16 mouse cellular contexts compared by ENCODE assay signal in genomic region chr5:77393990-77394618, GRCm38 (mm10). TPM values are rescaled to one million over a fixed set of nuclear protein-coding genes. Genes with fewer than 3 reads are reported as not detected.
A peak's percentile ranks its signal among the peaks of the same experiment; 100 is the strongest.
DNase-seq lines count a peak whose midpoint lies in the region; ATAC-seq and TF ChIP-seq lines count a peak whose summit lies in the region.
"Had no signal": no experiment of that assay in that cellular context is flagged by ENCODE, and none has a peak within 500 bp of the region (broad histone marks: within the 10 kb centered on the region; RNA-seq: fewer than 3 reads in every experiment).

No protein-coding gene starts in this region.

- no peaks in the 10 kb centered on the region for H3K9me3 ChIP-seq in midbrain, embryonic 15.5 days
- H3K9me3 ChIP-seq: embryonic facial prominence, embryonic 13.5 days; forebrain, embryonic 12.5 days; heart, embryonic 15.5 days had no signal

- H3K9ac ChIP-seq in midbrain, embryonic 15.5 days = no peak overlapping the region
- H3K9ac ChIP-seq: embryonic facial prominence, embryonic 13.5 days; forebrain, embryonic 12.5 days; heart, embryonic 15.5 days had no signal

- ATAC-seq in midbrain, embryonic 15.5 days (replicated peaks) = no peak; the same call in 1 of the 2 replicates
- ATAC-seq: intestine, embryonic 16.5 days had no signal

- no peak for TF ChIP-seq POLR2A in brain, embryonic 14.5 days (IDR thresholded peaks at IDR 0.05; ENCODE audit: borderline replicate concordance, extremely low read depth, insufficient read depth, insufficient read length, poor library complexity, severe bottlenecking)

- H3K4me1 ChIP-seq in midbrain, embryonic 15.5 days = 0 out of 2 replicates have a peak, but pooled peaks cover 8% of the 10 kb centered on the region

- TF ChIP-seq CTCF in brain, embryonic 14.5 days (IDR thresholded peaks at IDR 0.05; ENCODE audit: borderline replicate concordance, extremely low read depth, insufficient read depth, insufficient read length) = no peak

- H3K27me3 ChIP-seq in midbrain, embryonic 15.5 days (replicated peaks) = no peaks in the 10 kb centered on the region
- H3K27me3 ChIP-seq: embryonic facial prominence, embryonic 13.5 days; heart, embryonic 15.5 days had no signal

- H3K4me2 ChIP-seq in midbrain, embryonic 15.5 days = no peak overlapping the region
- H3K4me2 ChIP-seq: embryonic facial prominence, embryonic 13.5 days; forebrain, embryonic 12.5 days; heart, embryonic 15.5 days had no signal

- no peak overlapping the region for H3K4me3 ChIP-seq in midbrain, embryonic 15.5 days
- H3K4me3 ChIP-seq: embryonic facial prominence, embryonic 13.5 days; forebrain, embryonic 12.5 days; heart, embryonic 15.5 days had no signal

- 36% methylated on average over 9 of the region's 9 CpGs for WGBS in midbrain, embryonic 15.5 days

- peak overlapping the region; percentile 28; the same call in 1 of the 2 replicates for H3K27ac ChIP-seq in midbrain, embryonic 15.5 days
- H3K27ac ChIP-seq: embryonic facial prominence, embryonic 13.5 days; forebrain, embryonic 12.5 days; heart, embryonic 15.5 days had no signal

- intact Hi-C loops in heart, postnatal 36 days (cut with DNase I) = no loop called here
- intact Hi-C loops in left cerebral cortex, postnatal 25 days (cut with DNase I) = no loop called here
- intact Hi-C loops in left cerebral cortex, postnatal 4 days (cut with DNase I) = no loop called here

- H3K36me3 ChIP-seq in midbrain, embryonic 15.5 days (replicated peaks) = no peaks in the 10 kb centered on the region
- H3K36me3 ChIP-seq: embryonic facial prominence, embryonic 13.5 days; forebrain, embryonic 12.5 days; heart, embryonic 15.5 days had no signal

- peak; percentile 83 for DNase-seq in heart, adult 11 months
- no peak for DNase-seq in heart, postnatal 36 days
- DNase-seq in left cerebral cortex, postnatal 25 days (ENCODE audit: low spot score in 2 of 2) = peak; percentile 24 to 36
- no peak for DNase-seq in left cerebral cortex, postnatal 4 days
- peak; percentile 32 for DNase-seq in brain, embryonic 14.5 days (ENCODE audit: low read depth)
- DNase-seq in cerebellum, postnatal 36 days = no peak
- DNase-seq: cerebellum, postnatal 10 days; gastrocnemius, postnatal 14 days; liver; lung, postnatal 14 days; thymus, postnatal 36 days had no signal

RNA-seq across cellular contexts. Expression of gene Igfbp7, which starts 13.7 kb away (rescaled TPM):
- total RNA-seq in heart, postnatal 36 days (2021) = 100 to 1,000 TPM; 249 to 272 TPM
- total RNA-seq in left cerebral cortex, postnatal 25 days (2021) = 10 to 100 TPM; 46.4 to 49.4 TPM
- total RNA-seq in left cerebral cortex, postnatal 4 days (2021) = 10 to 100 TPM; 35.5 to 40.3 TPM
- 73.2 and 74.8 TPM in 2 replicates for polyA plus RNA-seq in brain, embryonic 14.5 days (2012; rRNA removed)
- polyA plus RNA-seq in midbrain, embryonic 15.5 days (2015; fragmentation: Nextera tagmentation; extraction: Ambion mirVana) = 57.9 and 63.4 TPM in 2 replicates

Comparison
In these comparisons a context has a peak if more than half of its experiments do, and no peak if none do; other contexts are left out.
1. DNase-seq: peak in heart, adult 11 months (single experiment), left cerebral cortex, postnatal 25 days (2 of 2) and brain, embryonic 14.5 days (single experiment); none in heart, postnatal 36 days (0 of 2), left cerebral cortex, postnatal 4 days (single experiment) and cerebellum, postnatal 36 days (0 of 2).
2. RNA of gene Igfbp7, which starts 13.7 kb away (total RNA-seq): 249 to 272 TPM in heart, postnatal 36 days; 46.4 to 49.4 TPM in left cerebral cortex, postnatal 25 days and 35.5 to 40.3 TPM in left cerebral cortex, postnatal 4 days; every median in the first group is over 4 times any median in the second.